Mouse (Mus musculus) myocyte (in vitro differentiated cells): ENCODE measurements around the gene Abcf2. TPM values are rescaled to one million over a fixed set of nuclear protein-coding genes. Genes with fewer than 3 reads are reported as not detected.

Experiments used
- H3K27me3 ChIP-seq: one replicate; pipeline ENCODE4 v1.6.1; 2011; ENCODE audit not compliant: control insufficient read depth, insufficient read depth, insufficient read length
- H3K36me3 ChIP-seq: one replicate; pipeline ENCODE4 v1.6.1; 2011; ENCODE audit not compliant: control insufficient read depth, insufficient read depth
- H3K4me2 ChIP-seq: one replicate; pipeline ENCODE4 v1.6.1; 2011; ENCODE audit warnings: low read depth, control low read depth
- H3K4me3 ChIP-seq: one replicate; pipeline ENCODE4 v1.5.1; 2011; ENCODE audit warnings: mild to moderate bottlenecking, control low read depth, moderate library complexity
- H3K79me2 ChIP-seq: one replicate; pipeline ENCODE4 v1.6.1; 2011; ENCODE audit not compliant: control insufficient read depth, insufficient read depth
- H3ac ChIP-seq: one replicate; pipeline ENCODE4 v1.6.1; 2011; ENCODE audit not compliant: control insufficient read depth, insufficient read length
- CEBPB ChIP-seq: IDR thresholded peaks from 2 replicates; pipeline ENCODE4 v1.6.1; 2011; ENCODE audit warnings: mild to moderate bottlenecking, moderate library complexity; ENCODE audit not compliant: poor library complexity, insufficient read depth, severe bottlenecking
- E2F4 ChIP-seq: IDR thresholded peaks from one replicate; pipeline ENCODE4 v1.6.1; 2011; ENCODE audit warnings: mild to moderate bottlenecking, control low read depth, moderate library complexity; ENCODE audit not compliant: insufficient read depth
- MAX ChIP-seq: IDR thresholded peaks from one replicate; pipeline ENCODE4 v1.6.1; 2011; ENCODE audit warnings: low read depth, mild to moderate bottlenecking, control low read depth
- MYOD1 ChIP-seq, 3 experiments: IDR thresholded peaks; one replicate each; pipeline ENCODE4 v1.6.1; 2011; ENCODE audit warnings: control low read depth in 2 of 3, low read depth in 2 of 3, mild to moderate bottlenecking in 2 of 3, moderate library complexity in 1 of 3; ENCODE audit not compliant: insufficient read length in 2 of 3, control insufficient read depth in 1 of 3
- MYOG ChIP-seq, 3 experiments: IDR thresholded peaks; one replicate each; pipeline ENCODE4 v1.6.1; 2011; ENCODE audit warnings: control low read depth in 2 of 3, low read depth in 2 of 3, mild to moderate bottlenecking in 2 of 3; ENCODE audit not compliant: insufficient read length in 2 of 3, control insufficient read depth in 1 of 3, insufficient read depth in 1 of 3
- POLR2A ChIP-seq: IDR thresholded peaks from one replicate; pipeline ENCODE4 v1.6.1; 2011; ENCODE audit warnings: low read depth, mild to moderate bottlenecking, control low read depth, moderate library complexity; ENCODE audit not compliant: insufficient read length
- POLR2AphosphoS2 ChIP-seq: IDR thresholded peaks from one replicate; pipeline ENCODE4 v1.6.1; 2011; ENCODE audit warnings: low read depth, control low read depth; ENCODE audit not compliant: insufficient read length
- REST ChIP-seq: IDR thresholded peaks from one replicate; pipeline ENCODE4 v1.6.1; 2011; ENCODE audit warnings: mild to moderate bottlenecking, control low read depth, moderate library complexity; ENCODE audit not compliant: insufficient read depth, insufficient read length
- SRF ChIP-seq: IDR thresholded peaks from one replicate; pipeline ENCODE4 v1.6.1; 2011; ENCODE audit warnings: low read depth; ENCODE audit not compliant: control insufficient read depth, insufficient read length
- TCF12 ChIP-seq: IDR thresholded peaks from one replicate; pipeline ENCODE4 v1.6.1; 2011; ENCODE audit warnings: mild to moderate bottlenecking, control low read depth; ENCODE audit not compliant: poor library complexity, insufficient read depth, severe bottlenecking
- TCF3 ChIP-seq: IDR thresholded peaks from one replicate; pipeline ENCODE4 v1.6.1; 2011; ENCODE audit warnings: low read depth, control low read depth; ENCODE audit not compliant: insufficient read length
- USF1 ChIP-seq: IDR thresholded peaks from one replicate; pipeline ENCODE4 v1.6.1; 2011; ENCODE audit warnings: low read depth, mild to moderate bottlenecking, control low read depth, moderate library complexity
- polyA plus RNA-seq: library from polyadenylated mRNA; unstranded; fragments of >200 nt; fragmentation: generic; extraction: Trizol; gene quantifications from one replicate; pipeline ENCODE4 v1.2.1, GENCODE M21; 2012; ENCODE audit warnings: missing spikeins

Abcf2 gene
- polyA plus RNA-seq, 1 experiment, result 137 TPM

DNA sequence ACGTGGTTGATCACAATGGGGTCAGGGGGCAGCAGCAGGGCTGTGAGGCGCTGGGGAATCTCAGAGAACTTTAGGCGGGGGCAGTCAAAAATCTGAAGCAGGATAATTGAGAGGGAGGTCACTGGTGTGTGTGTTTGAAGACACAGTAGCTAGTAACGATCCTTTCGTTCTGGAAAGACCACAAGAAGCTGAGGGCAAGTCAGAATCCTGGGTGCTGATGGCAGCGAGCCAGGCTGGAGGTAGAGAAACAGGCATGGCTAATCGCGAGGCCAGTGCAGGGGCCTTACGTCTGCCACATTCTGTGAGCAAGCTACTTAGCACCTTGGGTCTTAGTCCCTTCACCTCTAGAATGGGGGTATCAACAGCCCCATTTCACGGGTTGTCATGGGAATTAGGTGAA, 16.7 kb upstream of the Abcf2 start:
- no peaks in the 10 kb centered on the region for H3K27me3 ChIP-seq
- peaks cover 4% of the 10 kb centered on the region for H3K36me3 ChIP-seq
- no peak overlapping the region for H3K4me3 ChIP-seq
- H3ac ChIP-seq, result no peak overlapping the region
- TF ChIP-seq MYOD1 (IDR thresholded peaks at IDR 0.05; ENCODE audit: control insufficient read depth in 1 of 3, insufficient read length in 2 of 3, low read depth in 2 of 3) (no peak), E2F4 (no peak), MYOG (IDR thresholded peaks at IDR 0.05; ENCODE audit: control insufficient read depth in 1 of 3, insufficient read depth in 1 of 3, insufficient read length in 2 of 3, low read depth in 2 of 3) (no peak), REST (no peak), SRF (no peak), USF1 (no peak), MAX (no peak), TCF12 (no peak), POLR2A (no peak), TCF3 (no peak), POLR2AphosphoS2 (no peak), CEBPB (no peak)
- H3K4me2 ChIP-seq, result no peak overlapping the region
- peaks cover 1% of the 10 kb centered on the region for H3K79me2 ChIP-seq

DNA sequence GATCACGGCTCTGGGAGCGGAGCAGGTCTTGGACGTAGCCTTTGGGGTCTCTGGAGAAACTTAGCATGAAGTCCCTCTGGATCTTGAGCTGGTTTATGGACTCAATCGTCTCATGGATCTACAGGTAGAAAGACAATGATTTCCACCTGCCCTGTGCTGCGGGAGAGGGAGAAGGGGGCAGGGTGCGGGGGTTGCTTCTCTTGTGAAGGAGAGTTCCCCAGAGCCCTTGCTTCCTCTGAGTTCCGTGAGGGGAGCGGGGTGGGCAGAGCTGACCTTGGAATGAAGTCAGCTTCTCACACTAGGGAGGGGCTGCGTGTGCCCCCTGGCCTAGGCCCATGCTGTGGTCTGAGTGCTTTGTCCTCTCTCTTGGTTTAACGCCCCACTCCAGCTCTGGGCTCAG, 16.0 kb upstream of the Abcf2 start:
- H3K36me3 ChIP-seq, result peaks cover 4% of the 10 kb centered on the region
- no peak for TF ChIP-seq TCF3
- TF ChIP-seq E2F4, result no peak
- no peak for TF ChIP-seq TCF12
- TF ChIP-seq POLR2A, result no peak
- TF ChIP-seq MYOG (IDR thresholded peaks at IDR 0.05; ENCODE audit: control insufficient read depth in 1 of 3, insufficient read depth in 1 of 3, insufficient read length in 2 of 3, low read depth in 2 of 3), result no peak
- TF ChIP-seq REST, result no peak
- TF ChIP-seq SRF, result no peak
- TF ChIP-seq USF1, result no peak
- no peak for TF ChIP-seq CEBPB
- TF ChIP-seq POLR2AphosphoS2, result no peak
- H3K79me2 ChIP-seq, result peaks cover 5% of the 10 kb centered on the region
- H3K4me3 ChIP-seq, result no peak overlapping the region
- no peak overlapping the region for H3K4me2 ChIP-seq
- no peaks in the 10 kb centered on the region for H3K27me3 ChIP-seq
- H3ac ChIP-seq, result no peak overlapping the region

GRCm38 (mm10) chr5:24592471-24593160, 15.3 kb upstream of the Abcf2 start:
- Histone ChIP-seq H3K27me3 (no peaks in the 10 kb centered on the region), H3K79me2 (peaks cover 11% of the 10 kb centered on the region), H3K4me3 (no peak overlapping the region), H3K4me2 (no peak overlapping the region), H3ac (no peak overlapping the region), H3K36me3 (peaks cover 4% of the 10 kb centered on the region)
- TF ChIP-seq POLR2AphosphoS2 (peak; percentile 26), SRF (no peak)

DNA sequence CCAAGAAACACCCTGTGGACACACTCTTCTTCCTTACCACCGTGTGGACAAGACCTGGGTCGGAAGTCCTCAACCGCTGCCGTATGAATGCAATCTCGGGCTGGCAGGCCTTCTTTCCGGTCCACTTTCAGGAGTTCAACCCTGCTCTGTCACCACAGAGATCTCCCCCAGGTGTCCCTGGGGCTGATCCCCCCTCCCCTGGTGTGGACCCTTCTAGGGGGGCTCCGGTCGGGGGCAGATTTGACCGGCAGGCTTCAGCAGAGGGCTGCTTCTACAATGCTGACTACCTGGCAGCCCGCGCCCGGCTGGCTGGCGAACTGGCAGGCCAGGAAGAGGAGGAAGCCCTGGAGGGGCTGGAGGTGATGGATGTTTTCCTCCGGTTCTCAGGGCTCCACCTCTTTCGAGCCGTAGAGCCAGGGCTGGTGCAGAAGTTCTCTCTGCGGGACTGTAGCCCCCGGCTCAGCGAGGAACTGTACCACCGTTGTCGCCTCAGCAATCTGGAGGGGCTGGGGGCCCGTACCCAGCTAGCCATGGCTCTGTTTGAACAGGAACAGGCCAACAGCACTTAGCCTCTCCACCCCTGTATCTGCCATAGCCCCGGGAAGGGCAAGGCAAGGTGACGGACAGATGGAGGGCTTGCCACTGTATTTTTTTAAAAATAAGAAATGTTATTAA, 14.7 kb upstream of the Abcf2 start:
- Histone ChIP-seq H3K27me3 (no peaks in the 10 kb centered on the region), H3K4me3 (no peak overlapping the region), H3K79me2 (peaks cover 18% of the 10 kb centered on the region), H3K4me2 (peak overlapping the region; percentile 84), H3ac (no peak overlapping the region), H3K36me3 (peaks cover 4% of the 10 kb centered on the region)
- TF ChIP-seq TCF12 (no peak), POLR2AphosphoS2 (peak; percentile 55)

- no peak overlapping the region for H3K4me3 ChIP-seq
- H3K79me2 ChIP-seq, result peaks cover 21% of the 10 kb centered on the region
- H3ac ChIP-seq, result no peak overlapping the region
- peak overlapping the region; percentile 84 for H3K4me2 ChIP-seq
- H3K27me3 ChIP-seq, result no peaks in the 10 kb centered on the region
- TF ChIP-seq REST, result no peak
- no peak for TF ChIP-seq E2F4
- peak; percentile 64 to 100 (median 100) for TF ChIP-seq MYOD1 (IDR thresholded peaks at IDR 0.05; ENCODE audit: control insufficient read depth in 1 of 3, insufficient read length in 2 of 3, low read depth in 2 of 3)
- TF ChIP-seq TCF12, result peak; percentile 44
- TF ChIP-seq SRF, result no peak
- peak; percentile 64 for TF ChIP-seq POLR2A
- no peak for TF ChIP-seq CEBPB
- TF ChIP-seq TCF3, result peak; percentile 83
- peak; percentile 89 for TF ChIP-seq POLR2AphosphoS2
- peak in 2 of 3 experiments; percentile 4 to 70 for TF ChIP-seq MYOG (IDR thresholded peaks at IDR 0.05; ENCODE audit: control insufficient read depth in 1 of 3, insufficient read depth in 1 of 3, insufficient read length in 2 of 3, low read depth in 2 of 3)
- TF ChIP-seq MAX, result no peak
- no peak for TF ChIP-seq USF1
- H3K36me3 ChIP-seq, result peaks cover 4% of the 10 kb centered on the region
Measured at GRCm38 (mm10) chr5:24591268-24591721, 14.0 kb upstream of the Abcf2 start.
